Mouse (Mus musculus): ENCODE results near the gene Polh.

DNA sequence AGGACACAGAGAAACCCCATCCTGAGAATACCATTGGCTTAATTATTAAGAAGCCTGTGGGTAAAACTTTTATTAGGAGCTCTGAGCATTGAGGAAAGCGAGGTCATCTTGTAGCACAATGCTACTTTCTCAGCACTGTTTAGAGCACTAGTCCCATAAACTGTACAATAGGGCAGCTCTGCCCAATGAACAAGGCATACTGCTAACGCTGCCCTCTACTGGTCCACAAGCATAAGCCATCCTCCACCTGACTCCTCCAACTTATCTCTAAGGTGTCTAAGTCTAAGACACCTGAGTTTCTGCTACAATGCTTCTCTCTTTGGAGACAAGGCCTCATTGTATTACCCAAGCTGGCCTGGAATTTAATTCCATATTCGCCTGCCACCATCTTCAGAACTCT is 31.9 kb downstream of the Polh start:
- TF ChIP-seq POLR2A (IDR thresholded peaks at IDR 0.05; ENCODE audit: control insufficient read depth in 1 of 2, insufficient read depth in 1 of 2, low read depth in 1 of 2, low read length in 2 of 2, poor library complexity in 1 of 2): no peak
- TF ChIP-seq BHLHE40 (IDR thresholded peaks at IDR 0.05; ENCODE audit: borderline replicate concordance, low read depth, low read length): no peak
